Mouse (Mus musculus): ENCODE measurements around the gene Hist3h2ba. TPM values are rescaled to one million over a fixed set of nuclear protein-coding genes. Genes with fewer than 3 reads are reported as not detected.

Gene Hist3h2ba
- total and polyA plus RNA-seq, 3 experiments = 0.21 to 48.2 TPM; not detected in 1

DNA sequence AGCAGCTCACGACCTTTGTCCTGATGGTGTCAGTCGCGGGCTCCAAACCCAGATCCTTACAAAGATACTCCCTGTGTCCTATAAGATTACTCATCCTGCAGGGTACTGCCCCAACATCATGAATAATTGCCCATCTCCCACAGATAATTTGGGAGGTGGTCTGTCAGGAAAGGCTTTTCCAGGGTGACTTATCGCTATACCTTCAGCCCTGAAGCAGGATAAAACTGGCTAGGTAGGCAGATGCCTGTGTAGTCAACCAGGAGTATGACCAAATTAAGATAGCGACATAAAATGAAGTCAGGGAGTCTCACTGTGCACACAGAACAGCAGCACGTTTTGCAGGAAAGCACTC, 9.7 kb upstream of the Hist3h2ba start:
- Histone ChIP-seq H3K9ac (ENCODE audit: control insufficient read depth, low read depth, low read length, poor library complexity, severe bottlenecking) (peak overlapping the region; percentile 37; the same call in 1 of the 2 replicates), H3K4me1 (ENCODE audit: control insufficient read depth in 1 of 2, insufficient read depth in 2 of 2, low read length in 2 of 2) (peaks cover 2 to 16% of the 10 kb centered on the region in 2 experiments; a peak in 3 of 4 replicates), H3K79me2 (ENCODE audit: control insufficient read depth, insufficient read depth, low read length, poor library complexity) (peaks cover 17% of the 10 kb centered on the region), H3K9me3 (replicated peaks; ENCODE audit: insufficient read depth, low read length) (no peaks in the 10 kb centered on the region), H3K27me3 (ENCODE audit: control insufficient read depth in 1 of 2, insufficient read depth in 2 of 2, low read length in 2 of 2) (peaks cover 0 to under 1% of the 10 kb centered on the region in 2 experiments; a peak in 2 of 4 replicates), H3K4me3 (ENCODE audit: control insufficient read depth in 1 of 2, insufficient read depth in 1 of 2, low read depth in 2 of 2, low read length in 2 of 2) (peak overlapping the region in 1 of 2 experiments; percentile 46; a peak in 2 of 4 replicates), H3K36me3 (ENCODE audit: control insufficient read depth in 1 of 2, insufficient read depth in 2 of 2, low read length in 2 of 2) (peaks cover 3 to 8% of the 10 kb centered on the region in 2 experiments), H3K27ac (ENCODE audit: control insufficient read depth, low read depth, low read length) (no peak overlapping the region)
- no peak for DNase-seq (ENCODE audit: low read depth, low spot score)
- TF ChIP-seq GATA1 (IDR thresholded peaks at IDR 0.05; ENCODE audit: low read depth, low read length) = 0 out of 2 replicates have a peak, but pooled peaks have one; percentile 0
- no peak for TF ChIP-seq ZNF384 (IDR thresholded peaks at IDR 0.05; ENCODE audit: low read depth, low read length)

DNA sequence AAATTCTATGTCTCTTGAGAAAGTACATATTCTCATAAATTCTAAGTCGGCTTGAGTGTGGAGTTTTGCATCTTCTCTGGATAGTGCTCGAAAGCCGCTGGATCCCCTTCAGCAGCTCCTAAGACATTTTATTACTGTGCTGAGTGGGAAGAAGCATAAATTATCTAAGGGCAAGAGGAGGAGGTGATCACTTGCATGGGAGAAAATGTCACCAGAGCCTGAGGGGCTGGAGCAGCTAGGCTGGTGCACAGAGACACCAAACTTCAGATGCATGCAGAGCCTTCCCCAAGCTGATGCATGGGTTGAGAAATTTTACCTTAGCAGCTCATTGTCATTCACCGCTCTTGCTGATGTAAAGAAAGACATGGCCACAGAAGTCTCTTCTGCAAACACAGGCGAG, 4.6 kb upstream of the Hist3h2ba start:
- Histone ChIP-seq H3K4me1 (ENCODE audit: control insufficient read depth in 1 of 2, insufficient read depth in 2 of 2, low read length in 2 of 2) (peaks cover 0 to 2% of the 10 kb centered on the region in 2 experiments; a peak in 2 of 4 replicates), H3K27me3 (ENCODE audit: control insufficient read depth in 1 of 2, insufficient read depth in 2 of 2, low read length in 2 of 2) (peaks cover 4 to 6% of the 10 kb centered on the region in 2 experiments), H3K27ac (ENCODE audit: control insufficient read depth, low read depth, low read length) (no peak overlapping the region), H3K79me2 (ENCODE audit: control insufficient read depth, insufficient read depth, low read length, poor library complexity) (no peaks in the 10 kb centered on the region; the same call in 1 of the 2 replicates), H3K36me3 (ENCODE audit: control insufficient read depth in 1 of 2, insufficient read depth in 2 of 2, low read length in 2 of 2) (no peaks in the 10 kb centered on the region), H3K9ac (ENCODE audit: control insufficient read depth, low read depth, low read length, poor library complexity, severe bottlenecking) (no peak overlapping the region), H3K4me3 (ENCODE audit: control insufficient read depth in 1 of 2, insufficient read depth in 1 of 2, low read depth in 2 of 2, low read length in 2 of 2) (no peak overlapping the region), H3K9me3 (replicated peaks; ENCODE audit: insufficient read depth, low read length) (no peaks in the 10 kb centered on the region)
- TF ChIP-seq USF1 (IDR thresholded peaks at IDR 0.05; ENCODE audit: low read depth, low read length) (no peak), USF2 (IDR thresholded peaks at IDR 0.05; ENCODE audit: borderline replicate concordance in 1 of 2, insufficient read depth in 1 of 2, low read depth in 1 of 2, low read length in 2 of 2) (no peak), MAFK (IDR thresholded peaks at IDR 0.05; ENCODE audit: borderline replicate concordance, low read depth, low read length) (no peak), MAZ (IDR thresholded peaks at IDR 0.05; ENCODE audit: low read depth, low read length) (no peak), SMC3 (IDR thresholded peaks at IDR 0.05; ENCODE audit: low read depth, low read length) (no peak), JUND (IDR thresholded peaks at IDR 0.05; ENCODE audit: low read depth, low read length) (no peak), CHD1 (IDR thresholded peaks at IDR 0.05; ENCODE audit: low read depth, low read length) (no peak), TCF12 (IDR thresholded peaks at IDR 0.05; ENCODE audit: low read depth, low read length) (no peak), TAL1 (IDR thresholded peaks at IDR 0.05; ENCODE audit: low read length) (no peak), RAD21 (IDR thresholded peaks at IDR 0.05; ENCODE audit: low read depth, low read length) (no peak), BHLHE40 (IDR thresholded peaks at IDR 0.05; ENCODE audit: borderline replicate concordance, low read depth, low read length) (no peak), UBTF (IDR thresholded peaks at IDR 0.05; ENCODE audit: borderline replicate concordance, insufficient read depth, low read depth, low read length) (no peak), GATA1 (IDR thresholded peaks at IDR 0.05; ENCODE audit: low read depth, low read length) (no peak), ETS1 (IDR thresholded peaks at IDR 0.05; ENCODE audit: low read depth, low read length) (no peak), MXI1 (IDR thresholded peaks at IDR 0.05; ENCODE audit: low read depth, low read length) (no peak), NELFE (IDR thresholded peaks at IDR 0.05; ENCODE audit: low read depth, low read length) (no peak)
- DNase-seq (ENCODE audit: low read depth, low spot score) = no peak

All from MEL (cell line).